In genomic region chrX:135743056-135743355, GRCm38 (mm10) we compare ENCODE assay signal across 7 mouse cellular contexts. TPM values are rescaled to one million over a fixed set of nuclear protein-coding genes. Genes with fewer than 3 reads are reported as not detected.
DNase-seq lines count a peak whose midpoint lies in the region; ATAC-seq and TF ChIP-seq lines count a peak whose summit lies in the region.

No protein-coding gene starts in this region.

- TF ChIP-seq POLR2A in embryonic fibroblast, embryonic 13.5 days (IDR thresholded peaks at IDR 0.05; ENCODE audit: low read depth, low read length), result no peak

- TF ChIP-seq CTCF in embryonic fibroblast, embryonic 13.5 days (IDR thresholded peaks at IDR 0.05; ENCODE audit: borderline replicate concordance, insufficient read depth, low read length), result no peak

- no peak for DNase-seq in neural tube, embryonic 11.5 days (ENCODE audit: low spot score)
- no peak for DNase-seq in neural tube, embryonic 10.5 days (ENCODE audit: extremely low spot score, low spot score)
- no peak for DNase-seq in limb, embryonic 11.5 days (ENCODE audit: low spot score)
- no peak for DNase-seq in urinary bladder, postnatal 14 days (ENCODE audit: low spot score)
- no peak for DNase-seq in layer of hippocampus, adult 8-10 months (ENCODE audit: low spot score in 2 of 2)

- no peaks in the 10 kb centered on the region for H3K4me1 ChIP-seq in neural tube, embryonic 11.5 days (ENCODE audit: control insufficient read depth, insufficient read depth, low read length)
- no peaks in the 10 kb centered on the region for H3K4me1 ChIP-seq in embryonic fibroblast, embryonic 13.5 days (ENCODE audit: control insufficient read depth, insufficient read depth, low read length)
- no peaks in the 10 kb centered on the region for H3K4me1 ChIP-seq in limb, embryonic 11.5 days (ENCODE audit: control insufficient read depth, insufficient read depth, low read length)
- peaks cover 11% of the 10 kb centered on the region for H3K4me1 ChIP-seq in neural tube, embryonic 15.5 days

- H3K9ac ChIP-seq in neural tube, embryonic 11.5 days (ENCODE audit: low read length), result peak overlapping the region; percentile 57
- H3K9ac ChIP-seq in limb, embryonic 11.5 days (ENCODE audit: low read length), result peak overlapping the region; percentile 50
- peak overlapping the region; percentile 72 for H3K9ac ChIP-seq in neural tube, embryonic 15.5 days (replicated peaks)

- no peaks in the 10 kb centered on the region for H3K36me3 ChIP-seq in neural tube, embryonic 11.5 days (ENCODE audit: control insufficient read depth, insufficient read depth, low read length)
- H3K36me3 ChIP-seq in limb, embryonic 11.5 days (ENCODE audit: control insufficient read depth, insufficient read depth, low read length), result no peaks in the 10 kb centered on the region
- H3K36me3 ChIP-seq in neural tube, embryonic 15.5 days, result no peaks in the 10 kb centered on the region

- no peak overlapping the region for H3K27ac ChIP-seq in neural tube, embryonic 11.5 days (ENCODE audit: low read depth, low read length)
- H3K27ac ChIP-seq in embryonic fibroblast, embryonic 13.5 days (ENCODE audit: insufficient read depth, low read length), result no peak overlapping the region
- H3K27ac ChIP-seq in limb, embryonic 11.5 days (replicated peaks; ENCODE audit: low read depth, low read length), result no peak overlapping the region
- peak overlapping the region; percentile 91 for H3K27ac ChIP-seq in neural tube, embryonic 15.5 days (replicated peaks)

- peak overlapping the region; percentile 51 for H3K4me3 ChIP-seq in neural tube, embryonic 11.5 days (ENCODE audit: low read depth, low read length)
- H3K4me3 ChIP-seq in embryonic fibroblast, embryonic 13.5 days (ENCODE audit: insufficient read depth, low read length), result peak overlapping the region; percentile 85
- H3K4me3 ChIP-seq in limb, embryonic 11.5 days (ENCODE audit: low read depth, low read length), result peak overlapping the region; percentile 57
- H3K4me3 ChIP-seq in neural tube, embryonic 15.5 days (replicated peaks), result peak overlapping the region; percentile 59

- no peak for ATAC-seq in neural tube, embryonic 11.5 days (ENCODE audit: insufficient read depth, low FRiP score, low TSS enrichment)
- no peak for ATAC-seq in limb, embryonic 11.5 days (ENCODE audit: insufficient number of reproducible peaks, low FRiP score, low TSS enrichment, low read depth)
- ATAC-seq in neural tube, embryonic 15.5 days (ENCODE audit: low FRiP score), result peak; percentile 65

- H3K4me2 ChIP-seq in neural tube, embryonic 11.5 days (ENCODE audit: low read depth), result peak overlapping the region; percentile 34
- H3K4me2 ChIP-seq in limb, embryonic 11.5 days (ENCODE audit: low read depth, severe bottlenecking), result peak overlapping the region; percentile 48
- H3K4me2 ChIP-seq in neural tube, embryonic 15.5 days, result peak overlapping the region; percentile 57

- H3K9me3 ChIP-seq in neural tube, embryonic 11.5 days (ENCODE audit: control insufficient read depth, low read length), result no peaks in the 10 kb centered on the region
- H3K9me3 ChIP-seq in limb, embryonic 11.5 days (ENCODE audit: control insufficient read depth, low read length), result no peaks in the 10 kb centered on the region
- H3K9me3 ChIP-seq in neural tube, embryonic 15.5 days (replicated peaks), result no peaks in the 10 kb centered on the region

- 16% methylated on average over 7 of the region's 7 CpGs for WGBS in neural tube, embryonic 11.5 days
- 14% methylated on average over 7 of the region's 7 CpGs for WGBS in limb, embryonic 11.5 days
- 15% methylated on average over 7 of the region's 7 CpGs for WGBS in neural tube, embryonic 15.5 days

- H3K27me3 ChIP-seq in neural tube, embryonic 11.5 days (ENCODE audit: control insufficient read depth, insufficient read depth, low read length), result no peaks in the 10 kb centered on the region
- H3K27me3 ChIP-seq in limb, embryonic 11.5 days (ENCODE audit: control insufficient read depth, insufficient read depth, low read length), result peaks cover 2% of the 10 kb centered on the region; the same call in 1 of the 2 replicates
- H3K27me3 ChIP-seq in neural tube, embryonic 15.5 days (replicated peaks), result no peaks in the 10 kb centered on the region

RNA-seq across cellular contexts. Expression of gene Armcx5, which starts 0.5 kb away (rescaled TPM):
- 9.6 TPM in 2 replicates for polyA plus RNA-seq in neural tube, embryonic 11.5 days (2014; fragmentation: Nextera tagmentation; extraction: Ambion mirVana)
- polyA plus RNA-seq in embryonic fibroblast, embryonic 13.5 days (2011; ENCODE audit: insufficient read length, low read depth, missing spikeins), result 9.9 and 10.5 TPM in 2 replicates
- 11.1 and 11.4 TPM in 2 replicates for polyA plus RNA-seq in limb, embryonic 11.5 days (2014; fragmentation: Nextera tagmentation; extraction: Ambion mirVana)
- 11.4 and 11.8 TPM in 2 replicates for polyA plus RNA-seq in neural tube, embryonic 15.5 days (2015; fragmentation: Nextera tagmentation; extraction: Ambion mirVana)
- total RNA-seq in layer of hippocampus, adult 8-10 months (2022), result 10 to 100 TPM; 29.5 to 35.9 (median 30.7) TPM

RNA-seq across cellular contexts. Expression of gene Gprasp1, which starts 0.5 kb away (rescaled TPM):
- polyA plus RNA-seq in neural tube, embryonic 11.5 days (2014; fragmentation: Nextera tagmentation; extraction: Ambion mirVana), result 81.8 and 89.2 TPM in 2 replicates
- 40.1 and 47.5 TPM in 2 replicates for polyA plus RNA-seq in embryonic fibroblast, embryonic 13.5 days (2011; ENCODE audit: insufficient read length, low read depth, missing spikeins)
- polyA plus RNA-seq in limb, embryonic 11.5 days (2014; fragmentation: Nextera tagmentation; extraction: Ambion mirVana), result 60.6 and 70.6 TPM in 2 replicates
- polyA plus RNA-seq in neural tube, embryonic 15.5 days (2015; fragmentation: Nextera tagmentation; extraction: Ambion mirVana), result 198 and 222 TPM in 2 replicates
- 100 to 1,000 TPM; 301 to 353 (median 333) TPM for total RNA-seq in layer of hippocampus, adult 8-10 months (2022)

RNA-seq across cellular contexts. Expression of gene Tmsb15a, which starts 17.9 kb away (rescaled TPM):
- not detected in 2 replicates for polyA plus RNA-seq in neural tube, embryonic 11.5 days (2014; fragmentation: Nextera tagmentation; extraction: Ambion mirVana)
- not detected in 2 replicates for polyA plus RNA-seq in embryonic fibroblast, embryonic 13.5 days (2011; ENCODE audit: insufficient read length, low read depth, missing spikeins)
- polyA plus RNA-seq in limb, embryonic 11.5 days (2014; fragmentation: Nextera tagmentation; extraction: Ambion mirVana), result not detected in 2 replicates
- polyA plus RNA-seq in neural tube, embryonic 15.5 days (2015; fragmentation: Nextera tagmentation; extraction: Ambion mirVana), result not detected in 2 replicates
- not detected for total RNA-seq in layer of hippocampus, adult 8-10 months (2022)

RNA-seq across cellular contexts. Expression of gene Tcp11x2, which starts 49.4 kb away (rescaled TPM):
- 0.18 TPM in 1 of 2 replicates, not detected in the other for polyA plus RNA-seq in neural tube, embryonic 11.5 days (2014; fragmentation: Nextera tagmentation; extraction: Ambion mirVana)
- polyA plus RNA-seq in embryonic fibroblast, embryonic 13.5 days (2011; ENCODE audit: insufficient read length, low read depth, missing spikeins), result not detected in 2 replicates
- 0.08 TPM in 1 of 2 replicates, not detected in the other for polyA plus RNA-seq in limb, embryonic 11.5 days (2014; fragmentation: Nextera tagmentation; extraction: Ambion mirVana)
- not detected in 2 replicates for polyA plus RNA-seq in neural tube, embryonic 15.5 days (2015; fragmentation: Nextera tagmentation; extraction: Ambion mirVana)
- not detected for total RNA-seq in layer of hippocampus, adult 8-10 months (2022)

RNA-seq across cellular contexts. Expression of gene Bhlhb9, which starts 54.4 kb away (rescaled TPM):
- polyA plus RNA-seq in neural tube, embryonic 11.5 days (2014; fragmentation: Nextera tagmentation; extraction: Ambion mirVana), result 67.8 and 72.4 TPM in 2 replicates
- 27.6 and 32.9 TPM in 2 replicates for polyA plus RNA-seq in embryonic fibroblast, embryonic 13.5 days (2011; ENCODE audit: insufficient read length, low read depth, missing spikeins)
- 65.4 and 68.1 TPM in 2 replicates for polyA plus RNA-seq in limb, embryonic 11.5 days (2014; fragmentation: Nextera tagmentation; extraction: Ambion mirVana)
- 105 and 116 TPM in 2 replicates for polyA plus RNA-seq in neural tube, embryonic 15.5 days (2015; fragmentation: Nextera tagmentation; extraction: Ambion mirVana)
- total RNA-seq in layer of hippocampus, adult 8-10 months (2022), result 10 to 100 TPM; 64.5 to 78.8 (median 68.9) TPM
